Mouse (Mus musculus) liver, embryonic 11.5 days (tissue): ENCODE data around the gene Ror1. TPM values are rescaled to one million over a fixed set of nuclear protein-coding genes. Genes with fewer than 3 reads are reported as not detected.

Experiments
- ATAC-seq: fragments of 200-750 bp; cut with Nextera tagmentation; replicated peaks from 2 replicates; pipeline ENCODE4 v1.8.0; 2017; ENCODE audit warnings: moderate number of reproducible peaks, mild to moderate bottlenecking, moderate TSS enrichment, moderate library complexity; ENCODE audit not compliant: low FRiP score
- DNase-seq: peaks from one replicate; pipeline ENCODE4 v3.0.0-alpha.2; 2017; ENCODE audit warnings: low spot score
- H3K27ac ChIP-seq: fragments of 300-500 bp; sonication (generic); 2 replicates; pipeline ENCODE4 v1.5.1; 2014; ENCODE audit warnings: mild to moderate bottlenecking, low read depth, low read length, control low read depth
- H3K27me3 ChIP-seq: fragments of 300-500 bp; sonication (generic); replicated peaks from 2 replicates; pipeline ENCODE4 v1.6.1; 2014; ENCODE audit warnings: low read length, mixed read lengths; ENCODE audit not compliant: control insufficient read depth, insufficient read depth
- H3K36me3 ChIP-seq: fragments of 300-500 bp; sonication (generic); 2 replicates; pipeline ENCODE4 v1.6.1; 2014; ENCODE audit warnings: mild to moderate bottlenecking, low read length, moderate library complexity, mixed read lengths; ENCODE audit not compliant: control insufficient read depth, insufficient read depth
- H3K4me1 ChIP-seq: fragments of 300-500 bp; sonication (generic); replicated peaks from 2 replicates; pipeline ENCODE4 v1.6.1; 2014; ENCODE audit warnings: low read length, mixed read lengths; ENCODE audit not compliant: control insufficient read depth, insufficient read depth
- H3K4me2 ChIP-seq: fragments of 300-500 bp; sonication (generic); 2 replicates; pipeline ENCODE4 v1.6.1; 2014; ENCODE audit warnings: mild to moderate bottlenecking, control low read depth, moderate library complexity
- H3K4me3 ChIP-seq: fragments of 300-500 bp; sonication (generic); 2 replicates; pipeline ENCODE4 v1.5.1; 2014; ENCODE audit warnings: low read depth, low read length, control low read depth
- H3K9ac ChIP-seq: fragments of 300-500 bp; sonication (generic); 2 replicates; pipeline ENCODE4 v1.6.1; 2014; ENCODE audit warnings: low read depth, low read length, control low read depth
- H3K9me3 ChIP-seq: fragments of 300-500 bp; sonication (generic); 2 replicates; pipeline ENCODE4 v1.6.1; 2016; ENCODE audit warnings: low read length, inconsistent platforms, mixed read lengths; ENCODE audit not compliant: control insufficient read depth
- WGBS: fragments of 180-500 bp; shearing (Covaris S2); extraction: QIAGEN DNeasy Blood & Tissue Kit; methylation state at CpG from one replicate; pipeline ENCODE4 v1.1.7; 2014; 5-methylcytosine and 5-hydroxymethylcytosine counted together
- polyA plus RNA-seq: library from polyadenylated mRNA; unstranded; fragments of >200 nt; fragmentation: Nextera tagmentation; extraction: Ambion mirVana; gene quantifications from 2 replicates; pipeline ENCODE4 v1.2.1, GENCODE M21; 2014

Gene Ror1
- polyA plus RNA-seq, 1 experiment from 2014 or later: 4.1 TPM

DNA sequence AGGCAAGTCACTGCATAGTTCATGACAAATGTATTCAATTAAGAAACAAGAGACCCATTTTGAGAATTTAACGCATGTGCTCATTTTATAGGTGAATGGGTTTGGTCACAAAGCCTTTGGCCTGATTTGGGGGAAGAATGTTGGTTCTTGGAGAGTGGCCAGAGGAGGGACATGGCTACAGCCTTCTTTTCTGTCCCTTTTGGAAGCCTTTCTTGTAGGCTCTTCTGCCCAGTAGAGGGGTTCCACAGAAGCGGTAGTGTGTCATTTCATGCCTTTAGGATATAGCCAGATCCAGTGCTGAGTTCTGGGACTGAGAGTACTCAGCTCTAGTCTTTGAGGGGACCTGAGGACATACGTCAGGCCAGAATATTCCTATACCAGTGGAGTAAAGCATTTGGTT, 26.8 kb downstream of the Ror1 start:
- Histone ChIP-seq H3K9ac (no peak overlapping the region), H3K4me3 (no peak overlapping the region), H3K36me3 (no peaks in the 10 kb centered on the region), H3K4me1 (no peaks in the 10 kb centered on the region), H3K27me3 (no peaks in the 10 kb centered on the region), H3K4me2 (no peak overlapping the region), H3K9me3 (no peaks in the 10 kb centered on the region), H3K27ac (no peak overlapping the region)
- 91% methylated on average over 3 of the region's 3 CpGs for WGBS
- ATAC-seq: no peak
- DNase-seq: no peak

DNA sequence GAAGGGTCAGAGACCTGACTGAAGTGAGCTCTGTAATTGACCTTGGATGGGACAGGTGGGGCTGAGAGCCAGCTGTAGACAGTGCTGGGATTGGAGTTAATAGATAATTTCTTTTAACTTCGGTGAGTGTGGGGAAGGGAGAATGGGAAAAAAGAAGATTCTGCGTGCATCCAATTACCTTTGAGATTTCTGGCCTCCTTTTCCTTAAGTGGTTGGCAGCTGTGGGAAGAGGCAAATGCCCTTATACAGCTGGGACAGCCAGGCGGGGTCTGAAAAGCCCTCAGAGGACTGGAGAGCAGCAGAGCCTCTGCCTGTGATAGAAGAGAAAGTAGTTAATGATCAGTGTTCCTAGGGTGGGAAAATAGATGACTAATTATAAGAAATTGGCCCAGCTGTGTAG, 27.9 kb downstream of the Ror1 start:
- Histone ChIP-seq H3K36me3 (no peaks in the 10 kb centered on the region), H3K4me1 (no peaks in the 10 kb centered on the region), H3K4me3 (no peak overlapping the region), H3K4me2 (no peak overlapping the region), H3K27ac (no peak overlapping the region), H3K9ac (no peak overlapping the region), H3K27me3 (no peaks in the 10 kb centered on the region), H3K9me3 (no peaks in the 10 kb centered on the region)
- no peak for DNase-seq
- WGBS: 59% methylated on average over 3 of the region's 3 CpGs
- ATAC-seq: no peak

DNA sequence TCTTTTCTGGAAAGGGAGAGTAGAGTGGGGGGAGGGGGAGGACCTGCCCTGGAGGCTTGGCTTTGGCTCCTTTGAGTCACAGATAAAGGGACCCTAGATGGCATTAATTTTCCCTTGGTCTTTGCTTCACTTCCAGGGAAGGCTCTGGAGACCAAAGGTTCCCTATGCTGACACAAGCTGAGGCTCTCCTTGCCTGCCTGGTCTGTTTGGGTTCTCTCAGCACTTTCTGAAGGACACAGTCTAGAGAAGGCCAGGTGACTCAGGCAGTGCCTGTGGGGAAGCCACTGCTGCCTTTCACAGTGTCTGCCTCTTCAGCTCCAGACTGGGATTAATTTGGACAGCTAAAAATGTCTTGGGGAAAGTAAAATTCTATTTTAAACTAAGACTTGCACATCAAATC, 28.5 kb downstream of the Ror1 start:
- H3K4me2 ChIP-seq: no peak overlapping the region
- DNase-seq (no peak), ATAC-seq (no peak)
- H3K4me1 ChIP-seq: no peaks in the 10 kb centered on the region
- H3K4me3 ChIP-seq: no peak overlapping the region
- no peaks in the 10 kb centered on the region for H3K9me3 ChIP-seq
- H3K36me3 ChIP-seq: no peaks in the 10 kb centered on the region
- no peaks in the 10 kb centered on the region for H3K27me3 ChIP-seq
- H3K9ac ChIP-seq: no peak overlapping the region
- no peak overlapping the region for H3K27ac ChIP-seq

DNA sequence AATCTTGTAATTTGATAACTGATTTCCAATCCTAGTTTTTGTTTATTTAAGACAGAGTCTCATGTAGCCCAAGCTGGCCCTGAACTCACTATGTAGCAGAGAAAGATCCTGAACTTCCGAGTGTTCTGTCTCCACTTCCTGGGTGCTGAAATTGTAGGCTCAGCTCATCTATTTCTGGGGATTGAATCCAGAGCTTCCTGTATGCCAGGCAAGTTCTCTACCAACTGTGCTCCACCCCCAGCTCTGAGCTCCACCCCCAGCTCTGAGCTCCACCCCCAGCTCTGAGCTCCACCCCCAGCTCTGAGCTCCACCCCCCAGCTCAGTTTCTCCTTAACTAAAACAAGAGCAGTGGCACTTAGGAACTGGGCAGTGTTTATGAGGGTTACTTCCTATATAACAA, 29.3 kb downstream of the Ror1 start:
- no peak overlapping the region for H3K4me3 ChIP-seq
- no peaks in the 10 kb centered on the region for H3K27me3 ChIP-seq
- DNase-seq (no peak), ATAC-seq (no peak)
- no peak overlapping the region for H3K27ac ChIP-seq
- H3K36me3 ChIP-seq: no peaks in the 10 kb centered on the region
- no peaks in the 10 kb centered on the region for H3K9me3 ChIP-seq
- H3K4me1 ChIP-seq: no peaks in the 10 kb centered on the region
- H3K9ac ChIP-seq: no peak overlapping the region
- no peak overlapping the region for H3K4me2 ChIP-seq
- WGBS: 77% methylated on average over 1 of the region's 1 CpGs

DNA sequence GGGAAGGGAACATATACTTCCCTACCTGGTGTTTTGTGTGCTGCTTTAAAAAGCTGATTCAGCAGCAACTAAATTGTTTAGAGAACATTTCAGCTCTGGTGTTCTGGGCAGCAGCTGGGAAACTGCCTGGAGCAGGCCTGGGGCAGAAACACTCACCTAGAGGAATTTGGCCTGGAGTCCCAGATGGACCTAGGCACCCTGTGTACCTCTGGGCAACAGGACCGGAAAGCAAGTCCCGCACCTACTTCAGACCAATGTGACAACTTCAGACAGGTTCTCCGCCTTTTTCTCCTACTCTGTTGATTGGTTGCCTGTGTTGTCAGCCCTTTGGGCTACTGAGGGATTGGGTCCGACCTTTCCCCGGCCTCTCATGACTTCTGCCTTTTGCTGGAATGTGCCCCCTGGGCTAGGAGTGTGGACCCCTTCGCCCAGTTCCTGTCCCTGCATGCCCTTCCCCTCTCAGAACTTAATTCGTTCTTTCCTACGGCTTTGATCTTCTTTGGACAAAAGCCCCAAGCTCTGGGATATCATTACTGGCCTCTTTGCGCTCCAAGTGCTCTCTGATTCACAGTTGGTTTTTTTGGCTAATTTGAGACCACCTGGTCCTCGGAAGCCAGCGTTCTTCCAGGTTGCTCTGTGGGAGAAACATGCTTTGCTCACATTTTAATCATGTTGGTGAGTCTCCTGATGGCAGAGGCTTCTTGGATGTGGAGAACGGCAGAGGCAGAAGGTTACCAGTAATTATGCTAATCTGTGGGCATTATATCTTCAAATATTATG, 31.1 kb downstream of the Ror1 start:
- H3K36me3 ChIP-seq: no peaks in the 10 kb centered on the region
- DNase-seq (no peak), ATAC-seq (no peak)
- H3K4me1 ChIP-seq: no peaks in the 10 kb centered on the region
- H3K4me3 ChIP-seq: no peak overlapping the region
- no peak overlapping the region for H3K4me2 ChIP-seq
- H3K9ac ChIP-seq: no peak overlapping the region
- no peaks in the 10 kb centered on the region for H3K27me3 ChIP-seq
- H3K27ac ChIP-seq: no peak overlapping the region
- no peaks in the 10 kb centered on the region for H3K9me3 ChIP-seq
- 70% methylated on average over 12 of the region's 12 CpGs for WGBS

DNA sequence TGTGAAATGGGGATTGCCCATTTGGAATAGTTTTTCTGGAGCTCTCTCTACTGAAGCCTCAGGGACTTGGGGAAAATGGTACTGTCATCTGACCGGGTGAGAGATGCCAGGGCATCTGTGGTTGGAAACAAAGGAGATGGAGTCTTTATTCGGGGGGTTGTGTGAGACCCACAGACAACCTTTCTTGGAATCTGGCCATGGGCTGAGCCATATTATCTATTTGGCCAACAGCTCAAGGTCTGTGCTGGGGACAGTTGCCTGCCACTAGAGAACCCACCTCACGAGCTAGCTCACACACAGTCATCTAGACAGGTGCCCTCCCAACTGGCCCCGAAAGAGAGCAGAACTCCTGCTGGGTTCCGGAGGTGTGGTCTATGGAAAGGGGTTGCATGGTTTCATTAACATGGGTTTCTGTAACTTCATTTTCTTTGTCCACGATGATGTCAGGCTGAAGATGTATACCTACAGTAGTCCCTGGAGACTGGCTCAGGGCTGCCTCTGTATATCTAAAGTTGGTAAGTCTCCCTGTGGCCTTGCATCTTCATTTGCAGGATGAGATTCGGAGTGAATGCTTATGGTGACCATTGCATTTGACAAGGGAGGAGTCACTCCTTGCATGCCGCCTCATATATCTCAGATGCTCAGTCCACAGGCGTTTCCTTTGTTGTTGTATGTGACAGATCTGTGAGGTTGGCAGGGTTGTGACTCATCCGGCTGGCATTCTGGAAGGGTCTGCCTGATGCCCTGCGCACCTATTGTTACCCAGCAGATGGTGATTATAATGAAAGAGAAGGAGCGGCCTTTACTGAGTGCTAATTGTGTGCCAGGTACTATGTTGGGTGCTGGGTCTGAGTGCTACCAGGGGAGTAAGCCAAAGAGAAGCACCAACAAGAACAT, 32.7 kb downstream of the Ror1 start:
- DNase-seq (no peak), ATAC-seq (no peak)
- Histone ChIP-seq H3K9me3 (no peaks in the 10 kb centered on the region), H3K9ac (no peak overlapping the region), H3K36me3 (no peaks in the 10 kb centered on the region), H3K27ac (no peak overlapping the region; the same call in 1 of the 2 replicates), H3K27me3 (no peaks in the 10 kb centered on the region), H3K4me3 (no peak overlapping the region), H3K4me1 (no peaks in the 10 kb centered on the region), H3K4me2 (no peak overlapping the region)
- WGBS: 82% methylated on average over 12 of the region's 12 CpGs

DNA sequence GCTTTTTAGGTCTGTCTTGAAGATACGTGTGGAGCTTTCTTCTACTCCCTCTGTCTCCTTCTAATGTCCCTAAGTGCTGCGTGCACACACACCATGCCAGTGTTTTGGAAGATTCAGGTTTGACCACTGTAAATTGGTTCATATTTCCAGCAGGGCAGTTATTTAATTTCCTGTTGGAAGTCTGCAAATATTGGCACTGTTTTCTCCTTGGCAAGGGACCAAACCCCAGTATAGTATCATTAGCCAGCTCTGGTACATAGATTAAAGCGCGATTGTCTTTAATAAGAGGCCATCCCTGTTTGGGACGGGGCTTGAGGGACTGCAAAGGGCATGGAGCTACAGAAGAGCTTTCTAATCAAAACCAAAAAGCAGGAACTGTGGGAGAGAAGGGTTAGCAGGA, 33.6 kb downstream of the Ror1 start:
- no peak for ATAC-seq

DNA sequence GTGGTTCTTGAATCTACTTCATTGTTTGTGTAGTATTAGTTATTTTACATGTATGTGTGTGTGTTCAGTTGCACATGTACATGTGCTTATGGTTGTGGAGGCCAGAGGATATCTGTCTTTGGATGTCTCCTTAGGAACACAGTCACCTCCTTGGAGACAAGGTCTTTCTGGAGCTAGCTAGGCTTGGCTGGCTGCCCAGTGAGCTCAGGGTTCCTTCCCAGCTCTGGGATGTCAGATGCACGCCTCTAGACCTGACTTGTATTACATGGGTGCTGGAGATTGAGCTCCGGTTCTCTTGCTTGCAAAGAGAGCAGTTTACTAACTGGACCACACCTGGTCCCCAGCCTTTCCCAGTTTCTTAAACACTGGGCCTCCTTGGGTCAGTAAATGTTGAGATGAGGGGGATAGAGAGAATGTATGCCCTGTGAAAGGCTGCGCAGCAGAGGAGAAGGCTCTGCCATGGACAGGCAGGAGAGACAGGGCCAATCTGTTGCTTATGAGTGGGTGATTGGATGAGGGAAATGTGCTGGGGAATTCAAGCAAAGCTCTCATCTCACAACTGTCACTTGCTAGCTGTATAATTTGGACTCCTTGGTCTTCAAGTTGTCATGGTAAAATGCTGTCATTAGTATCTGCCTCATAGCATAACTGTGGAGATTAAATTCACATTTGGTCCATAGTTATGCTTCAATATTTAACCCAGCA, 35.3 kb downstream of the Ror1 start:
- WGBS: 81% methylated on average over 3 of the region's 3 CpGs
- Histone ChIP-seq H3K36me3 (no peaks in the 10 kb centered on the region), H3K9me3 (no peaks in the 10 kb centered on the region), H3K9ac (no peak overlapping the region), H3K4me2 (no peak overlapping the region), H3K27ac (no peak overlapping the region), H3K4me1 (no peaks in the 10 kb centered on the region), H3K4me3 (no peak overlapping the region), H3K27me3 (no peaks in the 10 kb centered on the region)
- ATAC-seq (no peak), DNase-seq (no peak)

More for the DNA sequence above, 33.6 kb downstream of the Ror1 start:
- Histone ChIP-seq H3K9ac (no peak overlapping the region), H3K27ac (no peak overlapping the region), H3K4me1 (no peaks in the 10 kb centered on the region), H3K36me3 (no peaks in the 10 kb centered on the region), H3K9me3 (no peaks in the 10 kb centered on the region), H3K4me3 (no peak overlapping the region), H3K27me3 (no peaks in the 10 kb centered on the region), H3K4me2 (no peak overlapping the region)
- no peak for DNase-seq
- 75% methylated on average over 5 of the region's 5 CpGs for WGBS
